Mouse (Mus musculus) CH12.LX (cell line): ENCODE measurements around the gene Col19a1. TPM values are rescaled to one million over a fixed set of nuclear protein-coding genes. Genes with fewer than 3 reads are reported as not detected.

ENCODE experiments used
- DNase-seq: peaks from one replicate; pipeline ENCODE4 v3.0.0-alpha.2; 2013; ENCODE audit errors: extremely low read depth
- H3K27ac ChIP-seq: 2 replicates; pipeline ENCODE4 v1.5.1; 2012; ENCODE audit warnings: low read depth, mild to moderate bottlenecking, control low read depth, moderate library complexity; ENCODE audit not compliant: insufficient read depth
- H3K27me3 ChIP-seq: replicated peaks from 2 replicates; pipeline ENCODE3; 2012; ENCODE audit warnings: inconsistent platforms
- H3K36me3 ChIP-seq, 2 experiments: replicated peaks in 1 of 2; 2 replicates each; pipeline versions ENCODE3 to v1.6.1; 2012; ENCODE audit warnings: inconsistent platforms in 1 of 2, low read length in 1 of 2, mild to moderate bottlenecking in 1 of 2, mixed read lengths in 1 of 2, moderate library complexity in 1 of 2; ENCODE audit not compliant: control insufficient read depth in 1 of 2, insufficient read depth in 1 of 2
- H3K4me1 ChIP-seq, 2 experiments: 2 replicates each; pipeline ENCODE4 v1.6.1; 2012; ENCODE audit warnings: inconsistent platforms in 1 of 2, moderate library complexity in 1 of 2; ENCODE audit not compliant: insufficient read depth in 2 of 2, control insufficient read depth in 1 of 2
- H3K4me2 ChIP-seq: 2 replicates; pipeline ENCODE4 v1.6.1; 2012; ENCODE audit warnings: low read depth, mild to moderate bottlenecking, control low read depth; ENCODE audit not compliant: poor library complexity, insufficient read depth, severe bottlenecking
- H3K4me3 ChIP-seq, 3 experiments: fragments of 150-350 bp in 1 of 3; sonication (generic) in 1 of 3; replicated peaks in 1 of 3; 2 replicates each; pipeline versions ENCODE3 to v1.5.1; 2011 to 2012; ENCODE audit warnings: low read depth in 2 of 3, low read length in 2 of 3, mild to moderate bottlenecking in 2 of 3, moderate library complexity in 2 of 3, control low read depth in 1 of 3, improper control_type of control experiment in 1 of 3, inconsistent platforms in 1 of 3, mixed read lengths in 1 of 3; ENCODE audit not compliant: poor library complexity in 1 of 3
- H3K79me2 ChIP-seq: replicated peaks from 2 replicates; pipeline ENCODE4 v1.6.1; 2012; ENCODE audit warnings: mild to moderate bottlenecking, moderate library complexity; ENCODE audit not compliant: control insufficient read depth, poor library complexity, insufficient read depth, severe bottlenecking; ENCODE audit errors: extremely low read depth
- H3K9ac ChIP-seq: 2 replicates; pipeline ENCODE4 v1.6.1; 2012; ENCODE audit warnings: low read depth, mild to moderate bottlenecking, control low read depth, moderate library complexity; ENCODE audit not compliant: insufficient read depth
- H3K9me3 ChIP-seq: replicated peaks from 2 replicates; pipeline ENCODE3; 2012; ENCODE audit warnings: low read length, inconsistent platforms, mixed read lengths
- BHLHE40 ChIP-seq: IDR thresholded peaks from 2 replicates; pipeline ENCODE4 v1.6.1; 2011; ENCODE audit warnings: mild to moderate bottlenecking, low read depth, low read length, improper control_type of control experiment
- CHD1 ChIP-seq: IDR thresholded peaks from 2 replicates; pipeline ENCODE4 v1.6.1; 2012; ENCODE audit warnings: low read depth, low read length, improper control_type of control experiment, inconsistent platforms
- CTCF ChIP-seq, 2 experiments: IDR thresholded peaks in 1 of 2; conservative IDR thresholded peaks in 1 of 2; 2 replicates each; pipeline ENCODE4 v1.5.1; 2011 to 2012; ENCODE audit warnings: low read depth in 2 of 2, low read length in 2 of 2, improper control_type of control experiment in 1 of 2, inconsistent platforms in 1 of 2, mild to moderate bottlenecking in 1 of 2, moderate library complexity in 1 of 2
- E2F4 ChIP-seq: IDR thresholded peaks from 2 replicates; pipeline ENCODE4 v1.6.1; 2011; ENCODE audit warnings: low read depth, low read length, improper control_type of control experiment; ENCODE audit not compliant: insufficient replicate concordance
- ELF1 ChIP-seq: IDR thresholded peaks from 2 replicates; pipeline ENCODE4 v1.6.1; 2014; ENCODE audit warnings: low read depth, mild to moderate bottlenecking, inconsistent platforms, low read length, improper control_type of control experiment
- EP300 ChIP-seq: IDR thresholded peaks from 2 replicates; pipeline ENCODE4 v1.6.1; 2011; ENCODE audit warnings: low read length, improper control_type of control experiment
- IRF4 ChIP-seq: IDR thresholded peaks from 2 replicates; pipeline ENCODE4 v1.6.1; 2014; ENCODE audit warnings: low read depth, mild to moderate bottlenecking, inconsistent platforms, low read length, improper control_type of control experiment
- JUN ChIP-seq: IDR thresholded peaks from 2 replicates; pipeline ENCODE4 v1.6.1; 2011; ENCODE audit warnings: low read depth, mild to moderate bottlenecking, low read length, improper control_type of control experiment, moderate library complexity; ENCODE audit not compliant: insufficient read depth
- MAZ ChIP-seq: IDR thresholded peaks from 2 replicates; pipeline ENCODE4 v1.6.1; 2012; ENCODE audit warnings: low read depth, mild to moderate bottlenecking, inconsistent platforms, low read length, improper control_type of control experiment, moderate library complexity
- MEF2A ChIP-seq: IDR thresholded peaks from 2 replicates; pipeline ENCODE4 v1.6.1; 2014; ENCODE audit warnings: low read depth, mild to moderate bottlenecking, inconsistent platforms, low read length, improper control_type of control experiment, borderline replicate concordance
- NRF1 ChIP-seq: IDR thresholded peaks from 2 replicates; pipeline ENCODE4 v1.6.1; 2014; ENCODE audit warnings: low read depth, mild to moderate bottlenecking, inconsistent platforms, low read length, improper control_type of control experiment, moderate library complexity
- PAX5 ChIP-seq: IDR thresholded peaks from 2 replicates; pipeline ENCODE4 v1.6.1; 2012; ENCODE audit warnings: low read length, inconsistent platforms, mixed read lengths
- RCOR1 ChIP-seq: conservative IDR thresholded peaks from 2 replicates; pipeline ENCODE4 v1.6.1; 2012; ENCODE audit warnings: low read depth, mild to moderate bottlenecking, inconsistent platforms, low read length, improper control_type of control experiment
- SMC3 ChIP-seq: IDR thresholded peaks from 2 replicates; pipeline ENCODE4 v1.6.1; 2011; ENCODE audit warnings: low read depth, low read length, improper control_type of control experiment
- TBP ChIP-seq: conservative IDR thresholded peaks from 2 replicates; pipeline ENCODE4 v1.6.1; 2011; ENCODE audit warnings: low read depth, low read length, improper control_type of control experiment
- TCF12 ChIP-seq: IDR thresholded peaks from 2 replicates; pipeline ENCODE4 v1.6.1; 2014; ENCODE audit warnings: low read depth, mild to moderate bottlenecking, inconsistent platforms, low read length, improper control_type of control experiment
- UBTF ChIP-seq: IDR thresholded peaks from 2 replicates; pipeline ENCODE4 v1.6.1; 2012; ENCODE audit warnings: low read depth, mild to moderate bottlenecking, inconsistent platforms, low read length, improper control_type of control experiment, moderate library complexity
- USF2 ChIP-seq: conservative IDR thresholded peaks from 2 replicates; pipeline ENCODE4 v1.6.1; 2011; ENCODE audit warnings: low read depth, low read length, improper control_type of control experiment
- ZKSCAN1 ChIP-seq: IDR thresholded peaks from 2 replicates; pipeline ENCODE4 v1.6.1; 2012; ENCODE audit warnings: low read depth, inconsistent platforms, low read length, improper control_type of control experiment, borderline replicate concordance
- dilution Hi-C: fragments of 300-500 bp; cut with MboI; formaldehyde crosslinking; loops from 2 replicates; pipeline ENCODE4 v1.14.3; 2020; ENCODE audit warnings: low sequenced_read_pairs; ENCODE audit not compliant: extremely low pct_unique_long_range_greater_than_20kb, extremely low pct_ligation_motif_present
- in situ Hi-C: fragments of 300-500 bp; cut with MboI; formaldehyde crosslinking; loops from 3 replicates; pipeline ENCODE4 v1.14.3; 2019; ENCODE audit warnings: low sequenced_read_pairs, low pct_ligation_motif_present, low pct_unique_long_range_greater_than_20kb, mixed read lengths
- polyA plus RNA-seq: library from polyadenylated mRNA; unstranded; fragments of >175 nt; gene quantifications from 2 replicates; pipeline ENCODE4 v1.2.1, GENCODE M21; 2012; ENCODE audit warnings: low read depth; ENCODE audit not compliant: insufficient read length
- total RNA-seq, 2 experiments: library from RNA; depleted of rRNA; stranded (reverse); fragments of 300-350 nt in 1 of 2; fragments of >200 nt in 1 of 2; gene quantifications; 2 replicates each; pipeline ENCODE4 v1.2.3; 2012 to 2014

The Col19a1 gene
- total and polyA plus RNA-seq, 3 experiments = not detected

DNA sequence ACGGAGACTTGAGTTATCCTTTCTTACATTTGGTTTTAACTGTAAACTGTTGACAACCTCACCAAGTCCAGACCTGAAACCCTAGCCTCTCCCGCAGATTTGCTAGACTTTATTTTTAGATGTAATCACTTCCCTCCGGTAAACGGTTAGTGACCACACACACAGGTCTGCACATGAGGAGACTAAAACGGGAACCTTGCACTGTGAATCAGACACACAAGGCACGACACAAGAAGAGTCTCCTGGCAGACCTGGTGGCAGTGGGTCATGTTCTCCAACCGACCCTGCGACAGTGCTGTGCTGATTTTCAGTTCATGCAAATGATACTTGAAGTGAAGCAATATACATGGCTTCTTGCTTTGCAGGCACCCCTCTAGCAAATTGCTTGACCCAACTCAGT is 14.7 kb downstream of the Col19a1 start:
- peak; percentile 17 for DNase-seq
- dilution Hi-C loops (no loop called here), in situ Hi-C loops (no loop called here)
- Histone ChIP-seq H3K36me3 (no peaks in the 10 kb centered on the region), H3K79me2 (no peaks in the 10 kb centered on the region), H3K4me1 (peaks cover 0 to 5% of the 10 kb centered on the region in 2 experiments; a peak in 2 of 4 replicates), H3K9ac (no peak overlapping the region), H3K4me2 (no peak overlapping the region), H3K9me3 (no peaks in the 10 kb centered on the region), H3K27ac (no peak overlapping the region), H3K27me3 (no peaks in the 10 kb centered on the region), H3K4me3 (no peak overlapping the region)
- no peak for TF ChIP-seq E2F4
- peak; percentile 35; the same call in 1 of the 2 replicates for TF ChIP-seq BHLHE40

DNA sequence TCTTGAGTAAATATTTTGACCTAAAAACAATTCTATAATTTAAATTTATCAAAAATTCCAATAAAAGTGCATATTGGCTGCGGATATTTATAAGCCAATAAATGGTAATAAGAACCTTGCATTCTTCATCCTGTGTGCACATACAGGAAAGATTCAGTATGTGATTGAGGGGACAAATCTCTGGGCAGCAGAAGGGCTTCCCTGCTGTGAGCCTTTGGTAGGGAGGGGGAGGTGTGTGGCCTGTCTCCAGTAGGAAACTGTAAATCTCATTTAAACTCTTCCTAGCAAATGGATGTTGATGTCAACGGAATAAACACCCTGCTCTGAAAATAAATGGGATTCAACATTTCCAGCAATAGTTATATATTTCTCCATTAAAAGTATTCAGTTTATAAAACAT is 23.2 kb downstream of the Col19a1 start:
- Histone ChIP-seq H3K27ac (no peak overlapping the region), H3K4me3 (no peak overlapping the region), H3K9ac (no peak overlapping the region), H3K4me2 (no peak overlapping the region), H3K36me3 (no peaks in the 10 kb centered on the region), H3K27me3 (no peaks in the 10 kb centered on the region), H3K4me1 (no peaks in the 10 kb centered on the region; a peak in 1 of 4 replicates), H3K9me3 (no peaks in the 10 kb centered on the region), H3K79me2 (no peaks in the 10 kb centered on the region)
- TF ChIP-seq ELF1 (no peak), CHD1 (no peak), TBP (no peak), RCOR1 (no peak)
- in situ Hi-C loops = no loop called here
- DNase-seq = no peak
- dilution Hi-C loops = no loop called here

DNA sequence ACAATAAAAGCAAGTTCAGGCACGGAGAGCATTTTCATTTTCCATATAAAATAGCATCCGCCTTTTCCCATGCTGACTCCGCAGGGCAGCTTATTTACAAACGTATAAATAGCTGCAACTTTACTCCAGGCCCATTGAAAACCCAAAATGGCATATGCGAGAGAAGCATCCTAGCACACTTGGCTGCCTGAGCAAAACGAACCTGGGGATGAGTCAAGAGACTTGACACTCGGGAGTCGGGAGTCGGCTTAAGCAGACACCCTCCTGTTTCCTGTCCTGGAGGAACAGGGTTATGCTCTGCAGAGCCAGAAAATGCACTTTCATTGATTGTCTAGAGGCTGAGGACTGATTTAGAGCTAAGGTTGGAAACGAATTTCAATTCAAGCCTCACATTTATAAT is 29.3 kb downstream of the Col19a1 start:
- dilution Hi-C loops (no loop called here), in situ Hi-C loops (no loop called here)
- Histone ChIP-seq H3K27me3 (no peaks in the 10 kb centered on the region), H3K4me3 (no peak overlapping the region), H3K79me2 (no peaks in the 10 kb centered on the region), H3K4me2 (no peak overlapping the region), H3K4me1 (peaks cover 0 to 4% of the 10 kb centered on the region in 2 experiments; a peak in 2 of 4 replicates), H3K36me3 (no peaks in the 10 kb centered on the region), H3K27ac (no peak overlapping the region), H3K9me3 (no peaks in the 10 kb centered on the region), H3K9ac (no peak overlapping the region)
- no peak for DNase-seq
- no peak for TF ChIP-seq MAZ
- TF ChIP-seq CTCF (conservative IDR thresholded peaks at IDR 0.05 in 1 of 2, IDR thresholded peaks at IDR 0.05 in 1 of 2; ENCODE audit: low read depth in 2 of 2, low read length in 2 of 2) = no peak
- TF ChIP-seq SMC3 = no peak
- TF ChIP-seq PAX5 = no peak
- no peak for TF ChIP-seq IRF4
- no peak for TF ChIP-seq ZKSCAN1
- no peak for TF ChIP-seq RCOR1
- no peak for TF ChIP-seq EP300
- TF ChIP-seq NRF1 = no peak
- TF ChIP-seq JUN = no peak
- no peak for TF ChIP-seq TCF12
- no peak for TF ChIP-seq USF2
- no peak for TF ChIP-seq ELF1
- no peak for TF ChIP-seq MEF2A
- no peak for TF ChIP-seq UBTF
